Mouse (Mus musculus) CH12.LX (cell line): ENCODE results near the gene Gm38392.

Experiments
- CHD2 ChIP-seq: IDR thresholded peaks from 2 replicates; pipeline ENCODE4 v1.6.1; 2011; ENCODE audit warnings: low read length, improper control_type of control experiment
- CTCF ChIP-seq, 2 experiments: IDR thresholded peaks in 1 of 2; conservative IDR thresholded peaks in 1 of 2; 2 replicates each; pipeline ENCODE4 v1.5.1; 2011 to 2012; ENCODE audit warnings: low read depth in 2 of 2, low read length in 2 of 2, improper control_type of control experiment in 1 of 2, inconsistent platforms in 1 of 2, mild to moderate bottlenecking in 1 of 2, moderate library complexity in 1 of 2
- EP300 ChIP-seq: IDR thresholded peaks from 2 replicates; pipeline ENCODE4 v1.6.1; 2011; ENCODE audit warnings: low read length, improper control_type of control experiment
- KAT2A ChIP-seq: IDR thresholded peaks from 2 replicates; pipeline ENCODE4 v1.6.1; 2012; ENCODE audit warnings: low read length, improper control_type of control experiment, inconsistent platforms; ENCODE audit not compliant: insufficient replicate concordance
- MYC ChIP-seq: IDR thresholded peaks from 2 replicates; pipeline ENCODE4 v1.6.1; 2011; ENCODE audit warnings: low read depth, mild to moderate bottlenecking, improper control_type of control experiment, low read length
- NELFE ChIP-seq: IDR thresholded peaks from 2 replicates; pipeline ENCODE4 v1.6.1; 2011; ENCODE audit warnings: low read depth, low read length, improper control_type of control experiment
- POLR2A ChIP-seq: IDR thresholded peaks from 2 replicates; pipeline ENCODE4 v1.6.1; 2011; ENCODE audit warnings: low read depth, mild to moderate bottlenecking, improper control_type of control experiment, low read length
- POLR2AphosphoS2 ChIP-seq: IDR thresholded peaks from 2 replicates; pipeline ENCODE4 v1.6.1; 2011; ENCODE audit warnings: low read depth, low read length, improper control_type of control experiment
- SIN3A ChIP-seq: IDR thresholded peaks from 2 replicates; pipeline ENCODE4 v1.6.1; 2012; ENCODE audit warnings: low read length, improper control_type of control experiment, inconsistent platforms
- SMC3 ChIP-seq: IDR thresholded peaks from 2 replicates; pipeline ENCODE4 v1.6.1; 2011; ENCODE audit warnings: low read depth, low read length, improper control_type of control experiment
- TCF12 ChIP-seq: IDR thresholded peaks from 2 replicates; pipeline ENCODE4 v1.6.1; 2014; ENCODE audit warnings: low read depth, mild to moderate bottlenecking, inconsistent platforms, low read length, improper control_type of control experiment
- UBTF ChIP-seq: IDR thresholded peaks from 2 replicates; pipeline ENCODE4 v1.6.1; 2012; ENCODE audit warnings: low read depth, mild to moderate bottlenecking, inconsistent platforms, low read length, improper control_type of control experiment, moderate library complexity
- ZNF384 ChIP-seq: IDR thresholded peaks from 2 replicates; pipeline ENCODE4 v1.6.1; 2012; ENCODE audit warnings: low read depth, low read length, improper control_type of control experiment, inconsistent platforms

- TF ChIP-seq POLR2A: no peak
- no peak for TF ChIP-seq POLR2AphosphoS2
- no peak for TF ChIP-seq CTCF (conservative IDR thresholded peaks at IDR 0.05 in 1 of 2, IDR thresholded peaks at IDR 0.05 in 1 of 2; ENCODE audit: low read depth in 2 of 2, low read length in 2 of 2)
- no peak for TF ChIP-seq CHD2
- TF ChIP-seq SIN3A: no peak
- TF ChIP-seq SMC3: no peak
- TF ChIP-seq UBTF: no peak
- no peak for TF ChIP-seq TCF12
- TF ChIP-seq ZNF384: no peak
- no peak for TF ChIP-seq EP300
- no peak for TF ChIP-seq KAT2A
- no peak for TF ChIP-seq NELFE
- TF ChIP-seq MYC: no peak
These were observed 38.6 kb downstream of the Gm38392 start for GRCm38 (mm10) chr3:88248406-88248805.
